Mouse (Mus musculus) ovary, postnatal 36 days (tissue): ENCODE data around the gene Sct.
"Not testable (repeated sequence)": the region's sequence is repeated elsewhere in the genome, so short reads cannot be mapped to it uniquely, and the experiment has no call there.

Experiments used
- DNase-seq: peaks from one replicate; pipeline ENCODE4 v3.0.0; 2022; ENCODE audit warnings: low spot score, mixed read lengths

Gene Sct

DNA sequence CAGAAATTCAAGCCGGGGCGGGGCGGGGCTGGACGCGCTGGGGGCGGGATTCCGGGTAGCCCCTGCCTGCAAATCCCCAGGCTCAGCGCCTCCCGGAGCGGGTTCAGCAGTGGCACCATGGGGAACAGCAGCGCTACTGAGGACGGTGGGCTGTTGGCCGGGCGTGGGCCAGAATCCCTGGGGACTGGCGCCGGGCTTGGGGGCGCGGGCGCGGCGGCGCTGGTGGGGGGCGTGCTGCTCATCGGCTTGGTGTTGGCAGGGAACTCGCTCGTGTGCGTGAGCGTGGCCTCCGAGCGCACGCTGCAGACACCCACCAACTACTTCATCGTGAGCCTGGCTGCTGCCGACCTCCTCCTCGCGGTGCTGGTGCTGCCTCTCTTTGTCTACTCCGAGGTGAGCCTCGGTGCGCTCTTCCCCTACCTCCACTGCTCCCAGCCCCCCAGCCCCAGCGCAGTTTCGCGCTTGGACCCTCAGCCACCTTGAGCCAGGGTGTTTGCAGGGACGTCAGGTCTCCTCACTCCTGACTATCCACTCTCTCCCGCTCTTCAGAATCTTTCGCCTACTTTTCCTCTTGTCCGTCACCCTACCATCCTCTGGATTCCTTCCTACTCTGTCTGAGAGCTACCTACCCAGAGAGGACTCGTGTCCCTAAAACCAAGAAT lies 13.1 kb upstream of the Sct start, which contains the start of gene Drd4:
Drd4 (plus strand) TSS at position 86 of the 662 bp plus-strand sequence.
- peak; percentile 51 for DNase-seq

DNA sequence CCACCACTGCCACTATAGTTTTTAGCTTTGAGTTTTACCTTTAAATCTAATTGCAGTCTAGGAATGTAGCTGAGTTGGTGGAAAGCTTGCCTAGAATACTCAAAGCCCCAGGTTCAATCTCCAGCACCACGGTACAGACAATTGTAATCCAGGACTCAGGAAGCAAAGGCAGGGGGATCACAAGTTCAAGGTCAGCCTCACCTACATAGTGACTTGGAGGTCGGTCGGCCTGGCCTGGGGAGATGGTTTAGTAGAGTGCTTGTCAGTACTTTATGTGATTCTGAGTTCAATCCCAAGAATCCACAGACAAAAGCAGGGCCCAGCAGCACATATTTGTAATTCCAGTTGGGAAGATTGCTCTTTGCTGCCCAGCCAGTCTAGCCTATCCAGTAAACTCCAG lies 9.1 kb upstream of the Sct start:
- DNase-seq = no peak

DNA sequence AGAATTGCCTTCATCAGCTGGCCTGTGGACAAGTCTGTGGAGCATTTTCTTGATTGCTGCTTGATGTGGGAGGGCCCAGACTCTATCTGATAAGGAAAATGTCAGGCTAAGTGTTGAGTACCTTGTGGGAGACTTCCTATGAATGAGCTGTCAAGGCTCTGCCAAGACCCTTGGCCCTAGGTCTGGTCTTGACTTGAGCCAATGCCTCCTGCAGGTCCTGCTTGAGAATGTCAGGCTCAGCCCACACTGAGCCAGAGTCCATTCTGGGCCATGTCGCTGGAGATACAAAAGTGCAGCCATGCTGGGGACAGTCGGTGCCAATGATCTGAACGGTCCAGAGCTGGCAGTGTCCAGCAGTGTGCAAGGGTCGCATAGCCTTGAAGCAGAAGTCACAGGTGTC lies 3.8 kb upstream of the Sct start:
- DNase-seq = no peak

GRCm38 (mm10) chr7:141281442-141281841 lies 2.5 kb upstream of the Sct start:
- no peak for DNase-seq

DNA sequence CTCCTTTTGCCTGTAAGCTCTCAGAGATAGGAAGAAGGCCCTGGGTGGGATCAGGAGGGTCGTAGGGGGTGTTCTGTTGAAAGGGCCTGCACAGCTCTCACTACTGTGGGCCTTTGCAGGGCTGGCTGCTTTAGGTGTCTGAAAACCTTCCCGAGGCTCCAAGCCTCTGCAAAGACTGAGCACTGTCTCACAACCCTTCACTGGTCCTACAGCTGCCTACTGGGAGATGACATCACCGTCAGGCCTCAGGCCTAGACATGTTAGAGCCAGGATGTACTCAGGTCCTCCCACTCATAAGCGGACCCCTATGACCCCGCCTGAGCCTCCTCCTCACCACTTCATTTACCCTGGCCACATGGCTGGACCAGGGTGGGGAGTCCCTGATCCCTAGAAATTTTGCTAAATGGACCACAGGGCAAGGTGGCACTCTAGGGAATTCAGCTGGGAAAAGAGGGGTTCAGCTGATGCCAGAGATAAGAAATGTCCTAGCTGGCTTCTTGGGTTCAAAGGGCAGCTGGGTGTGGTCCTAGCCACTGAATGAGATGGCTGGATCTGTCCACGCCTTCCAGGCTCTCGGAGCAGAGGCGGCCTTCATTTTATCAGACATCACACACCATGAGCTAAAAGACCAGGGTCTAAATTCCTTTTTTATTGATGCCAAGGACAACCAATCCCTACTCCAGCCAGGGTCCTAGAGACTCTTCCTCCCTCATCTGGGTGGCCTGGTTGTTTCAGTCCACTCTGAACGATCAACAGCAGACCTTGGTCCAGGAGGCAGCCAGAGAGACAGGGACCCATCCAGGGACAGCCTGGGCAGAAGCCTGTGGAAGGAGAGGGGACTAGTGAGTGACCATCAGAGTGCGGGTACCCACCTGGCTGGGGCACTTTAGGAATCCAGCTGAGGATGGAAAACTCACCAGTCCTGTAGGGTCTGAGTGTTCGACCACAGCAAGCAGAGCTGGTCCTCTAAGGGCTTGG lies 943 bp downstream of the Sct start:
- DNase-seq = no peak

DNA sequence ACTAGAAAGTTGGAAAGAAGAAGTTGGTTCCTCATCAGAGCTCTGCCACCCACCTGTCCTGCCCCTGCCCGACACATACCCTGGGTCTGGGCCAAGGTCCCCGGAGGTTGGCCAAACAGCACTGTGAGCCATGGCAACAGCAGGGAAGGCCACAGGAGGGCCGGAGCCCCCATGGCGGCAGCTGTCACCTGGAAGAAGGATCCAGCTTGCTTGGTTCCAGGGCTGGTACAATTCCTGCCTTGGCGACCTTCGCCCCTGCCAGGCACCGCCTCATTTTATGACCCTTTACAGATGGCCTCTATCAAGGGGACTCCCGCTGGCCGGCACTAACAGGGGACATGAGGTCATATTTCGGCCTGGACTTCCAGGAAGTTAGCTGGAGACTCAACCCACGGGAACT lies 2.4 kb downstream of the Sct start, which contains the start of gene Cdhr5:
Cdhr5 (minus strand) TSS at position 241 of the 400 bp plus-strand sequence.
- DNase-seq = no peak

GRCm38 (mm10) chr7:141275356-141275755 lies 3.6 kb downstream of the Sct start:
- DNase-seq = no peak

- DNase-seq = no peak
Measured at GRCm38 (mm10) chr7:141270631-141271030, 8.3 kb downstream of the Sct start.

DNA sequence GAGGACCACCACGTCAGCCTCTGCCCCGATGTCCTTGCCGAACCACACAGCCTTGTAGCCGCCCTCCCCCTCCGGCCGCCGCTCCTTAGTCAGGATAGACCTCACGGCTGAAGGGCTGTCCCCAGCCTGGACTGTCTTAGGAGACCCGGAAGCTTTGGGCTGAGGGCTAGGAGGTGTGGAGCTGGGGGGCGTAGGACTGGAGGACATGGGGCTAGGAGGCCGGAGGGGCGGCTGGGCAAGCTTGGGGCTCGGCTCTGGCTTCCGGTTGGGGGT lies 9.7 kb downstream of the Sct start:
- DNase-seq = no peak

DNA sequence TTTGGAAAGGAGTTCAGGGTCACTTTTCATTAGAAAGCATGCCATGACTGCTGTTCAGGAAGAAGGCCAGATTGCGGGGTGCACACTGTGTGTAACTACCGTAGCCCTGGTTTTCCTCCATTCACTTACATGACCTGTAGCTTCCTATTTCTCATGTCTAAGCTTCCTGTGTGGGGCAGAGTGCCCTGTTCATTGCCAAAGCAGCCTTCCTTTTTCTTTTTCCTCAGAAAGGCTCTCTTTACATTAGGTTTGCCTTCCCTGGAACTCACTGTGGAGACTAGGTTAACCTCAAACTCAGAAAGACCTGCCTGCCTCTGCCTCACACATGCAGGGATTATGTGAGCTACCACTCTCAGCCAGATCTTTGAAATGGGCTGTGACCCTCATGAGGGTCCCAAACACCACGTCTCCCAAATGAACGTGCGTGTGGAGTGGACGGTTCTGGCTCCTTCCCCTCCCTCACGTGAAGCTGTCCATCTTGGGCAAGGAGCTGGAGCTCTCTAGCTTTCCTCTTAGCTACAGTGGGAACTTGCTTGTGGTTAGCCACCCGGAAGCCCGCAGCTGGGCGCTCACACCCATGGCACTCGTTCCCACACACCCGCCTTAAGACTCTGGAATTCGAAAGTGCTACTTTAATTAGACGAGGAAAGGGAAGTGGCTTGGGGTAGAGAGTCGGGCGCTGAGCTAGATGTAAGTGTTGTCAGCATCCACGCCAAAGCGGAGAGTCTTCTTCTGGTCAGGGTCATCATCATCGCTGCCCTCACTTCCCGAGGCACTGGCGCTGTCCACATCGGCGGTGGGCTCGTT lies 10.3 kb downstream of the Sct start:
- no peak for DNase-seq

DNA sequence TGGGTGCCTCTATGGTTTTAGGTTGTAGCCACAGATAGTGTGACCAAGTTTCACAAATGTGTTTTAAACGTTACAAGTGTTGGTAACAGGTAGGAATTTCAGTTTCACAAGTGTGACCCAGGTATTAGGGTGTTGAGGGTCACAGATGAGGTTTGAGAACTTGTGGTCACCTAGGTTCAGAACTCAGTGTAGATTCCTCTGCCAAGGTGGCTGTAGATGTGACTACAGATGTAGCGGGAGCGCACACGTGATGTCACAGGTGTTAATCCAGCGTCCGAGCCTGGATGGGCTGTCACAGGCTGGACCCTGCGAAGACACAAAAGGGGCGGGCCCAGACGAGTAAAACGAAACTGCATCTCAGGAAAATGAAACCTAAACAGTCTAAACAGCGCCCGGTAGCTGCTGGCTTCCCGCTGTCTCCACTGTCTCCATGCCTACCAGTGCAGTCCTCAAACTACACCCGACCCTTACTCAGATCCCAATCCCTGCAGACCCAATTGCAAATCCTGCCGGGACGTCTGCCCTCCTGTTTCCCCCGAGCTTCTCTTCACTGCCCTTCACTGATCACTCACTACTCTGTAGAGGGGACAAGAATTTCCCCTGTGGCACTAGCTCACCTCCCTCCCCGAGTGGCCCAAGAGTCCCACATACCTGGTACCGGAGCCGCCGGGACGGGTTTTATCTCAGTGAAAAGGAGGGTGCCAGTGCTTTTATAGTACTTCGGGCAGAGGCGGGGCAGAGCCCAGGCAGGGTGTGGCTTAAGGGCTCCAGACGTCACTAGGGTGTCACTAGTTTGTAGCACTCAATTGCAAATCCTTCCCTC lies 13.0 kb downstream of the Sct start, which contains the start of gene Irf7:
Irf7 (minus strand) TSS at position 743 of the 823 bp plus-strand sequence.
- DNase-seq = peak; percentile 62

DNA sequence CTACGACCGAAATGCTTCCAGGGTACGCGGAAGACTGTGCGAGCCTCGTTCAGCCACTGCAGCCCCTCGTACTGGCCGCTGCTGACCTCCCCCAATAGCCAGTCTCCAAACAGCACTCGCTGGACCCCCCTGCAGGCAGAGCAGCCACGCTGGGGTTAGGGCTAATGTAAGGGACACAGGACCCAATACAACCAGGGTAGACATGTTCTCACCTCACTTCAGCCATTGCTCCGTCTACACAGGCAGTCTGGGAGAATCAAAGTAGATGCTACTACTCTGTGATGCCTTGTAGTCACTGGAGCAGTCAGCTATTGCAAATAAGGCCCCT lies 13.6 kb downstream of the Sct start:
- DNase-seq = no peak

DNA sequence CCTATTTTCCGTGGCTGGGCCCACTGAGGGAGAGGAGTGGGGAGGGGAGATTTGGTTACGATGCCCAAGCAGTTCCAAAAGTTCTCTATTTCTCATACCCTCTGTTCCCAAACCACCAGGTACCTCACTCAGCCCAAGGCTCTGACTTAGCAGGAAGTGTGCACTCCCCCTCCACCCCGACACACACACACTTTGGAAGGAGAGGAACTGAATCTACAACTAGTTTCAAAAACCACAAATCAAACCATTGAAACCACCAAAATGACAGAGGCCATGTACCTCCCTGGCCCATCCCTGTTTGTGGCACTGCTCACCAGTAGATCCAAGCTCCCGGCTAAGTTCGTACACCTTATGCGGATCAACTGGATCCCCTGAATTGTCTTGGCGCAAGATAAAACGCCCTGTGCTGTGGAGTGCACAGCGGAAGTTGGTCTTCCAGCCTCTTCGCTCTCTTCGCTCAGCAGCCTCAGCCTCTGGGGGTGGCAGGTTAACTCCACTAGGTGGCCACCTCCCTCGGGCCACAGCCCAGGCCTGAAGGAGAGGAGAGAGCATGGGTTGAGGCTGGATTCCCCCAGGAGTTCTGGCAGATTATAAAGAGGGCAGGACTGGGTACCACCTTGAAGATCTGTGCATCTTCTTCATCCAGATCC lies 14.0 kb downstream of the Sct start:
- DNase-seq = peak; percentile 62

DNA sequence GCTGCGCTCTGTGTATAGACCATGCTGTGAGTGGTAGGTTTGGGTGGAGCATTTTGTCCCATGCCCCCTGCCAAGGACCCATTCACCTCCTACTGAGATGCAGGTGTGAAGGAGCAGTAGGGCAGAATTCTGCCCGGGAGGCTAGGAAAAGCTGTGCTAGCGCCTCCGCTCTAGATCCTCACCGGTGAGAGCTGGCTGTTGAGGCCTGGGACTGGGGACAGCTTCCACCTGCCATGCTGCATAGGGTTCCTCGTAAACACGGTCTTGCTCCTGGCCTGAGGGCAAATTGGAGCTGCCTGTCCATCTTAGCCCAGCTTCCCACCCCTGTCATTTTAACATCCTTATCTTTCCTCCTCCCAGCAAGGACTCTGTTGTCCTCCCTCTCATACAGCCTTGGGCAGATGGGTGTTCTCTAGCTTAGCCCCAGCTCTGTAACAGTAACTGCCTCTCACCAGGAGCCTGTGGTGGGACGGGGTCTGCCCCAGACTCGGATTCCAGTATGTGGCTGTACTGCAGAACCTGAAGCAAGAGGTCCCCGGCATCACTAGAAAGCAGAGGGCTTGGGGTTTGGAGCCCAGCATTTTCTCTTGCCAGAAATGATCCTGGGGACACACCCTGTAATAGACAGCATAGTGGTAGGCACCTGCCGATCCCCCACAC lies 14.8 kb downstream of the Sct start:
- DNase-seq = no peak

GRCm38 (mm10) chr7:141263640-141264039 lies 15.3 kb downstream of the Sct start:
- DNase-seq = no peak

DNA sequence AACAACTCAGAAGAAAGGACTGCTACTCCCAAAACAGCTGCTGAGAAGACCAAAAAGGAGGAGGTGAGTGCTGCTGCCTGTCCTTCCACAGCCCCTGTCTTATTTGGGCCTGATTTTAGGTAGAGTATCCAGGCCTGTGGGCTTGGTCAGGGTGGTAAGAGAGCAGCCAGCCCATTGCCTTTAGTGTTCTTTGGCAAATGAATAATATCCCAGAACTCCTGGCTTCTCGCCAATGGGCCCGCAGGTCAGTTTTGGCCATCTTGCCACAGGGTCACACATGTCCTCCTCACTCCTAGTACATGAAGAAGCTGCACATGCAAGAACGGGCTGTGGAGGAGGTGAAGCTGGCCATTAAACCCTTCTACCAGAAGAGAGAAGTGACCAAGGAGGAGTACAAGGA lies 17.5 kb downstream of the Sct start:
- DNase-seq = no peak

DNA sequence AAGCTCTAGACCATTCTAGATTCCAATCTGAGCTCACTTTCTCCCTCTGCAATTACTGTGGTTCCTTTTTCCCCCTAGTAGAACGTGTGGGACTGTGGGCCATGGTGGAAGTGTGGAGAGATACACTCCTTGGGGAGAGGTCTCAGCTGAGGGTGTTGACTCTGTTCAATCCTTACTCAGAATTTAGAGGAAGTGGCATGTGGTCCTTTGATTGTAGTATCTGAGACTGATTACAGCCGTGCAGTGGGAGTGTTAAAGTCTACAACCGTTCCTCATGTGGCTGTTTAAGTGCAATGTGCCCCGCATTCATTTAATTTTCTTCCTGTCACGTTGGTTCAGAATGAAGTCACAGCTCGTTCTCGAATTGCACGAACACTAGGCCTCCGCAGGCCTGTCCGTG lies 22.8 kb downstream of the Sct start:
- DNase-seq = no peak

GRCm38 (mm10) chr7:141250486-141250885 lies 28.4 kb downstream of the Sct start:
- not testable (repeated sequence) for DNase-seq

DNA sequence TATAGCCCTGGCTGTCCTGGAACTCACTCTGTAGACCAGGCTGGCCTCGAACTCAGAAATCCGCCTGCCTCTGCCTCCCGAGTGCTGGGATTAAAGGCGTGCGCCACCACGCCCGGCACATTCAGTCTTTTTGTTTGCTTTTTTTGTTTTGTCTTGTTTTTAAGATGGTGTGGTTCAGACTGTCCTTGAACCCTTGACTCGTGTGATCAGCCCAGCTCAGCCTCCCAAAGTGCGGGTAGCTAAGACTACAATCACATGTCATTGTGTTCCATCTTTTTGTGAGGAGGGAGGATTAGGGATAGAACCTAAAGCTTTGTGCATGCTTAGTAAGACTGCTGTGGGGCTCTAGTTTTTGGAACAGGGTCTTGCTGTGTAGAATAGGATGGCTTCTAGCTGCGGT lies 47.4 kb downstream of the Sct start:
- no peak for DNase-seq

- DNase-seq = no peak
Measured at GRCm38 (mm10) chr7:141231111-141231510, 47.8 kb downstream of the Sct start.

DNA sequence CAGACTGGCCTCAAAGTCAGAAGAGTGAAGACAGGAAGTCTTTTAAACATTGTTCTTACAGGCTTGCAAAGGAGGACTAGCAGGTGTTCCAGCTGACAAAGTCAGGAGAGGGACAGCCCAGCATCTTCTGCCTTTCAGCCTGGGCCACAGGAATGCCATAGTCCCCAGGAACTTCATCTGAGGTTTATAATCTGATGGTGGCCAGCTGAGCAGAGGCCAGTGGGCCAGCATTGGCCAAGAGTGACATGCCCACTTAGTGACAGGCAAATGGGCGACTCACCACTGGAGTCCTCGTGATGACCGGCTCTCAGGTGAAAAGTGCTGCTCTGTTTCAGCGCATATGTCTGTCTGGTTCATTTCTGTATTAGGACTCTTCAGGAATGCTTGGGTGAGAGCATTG lies 48.4 kb downstream of the Sct start:
- no peak for DNase-seq
